Mouse (Mus musculus): Measurements from ENCODE around the gene Dag1. TPM values are rescaled to one million over a fixed set of nuclear protein-coding genes. Genes with fewer than 3 reads are reported as not detected.

The Dag1 gene
- polyA plus RNA-seq, 1 experiment = 66.8 TPM

DNA sequence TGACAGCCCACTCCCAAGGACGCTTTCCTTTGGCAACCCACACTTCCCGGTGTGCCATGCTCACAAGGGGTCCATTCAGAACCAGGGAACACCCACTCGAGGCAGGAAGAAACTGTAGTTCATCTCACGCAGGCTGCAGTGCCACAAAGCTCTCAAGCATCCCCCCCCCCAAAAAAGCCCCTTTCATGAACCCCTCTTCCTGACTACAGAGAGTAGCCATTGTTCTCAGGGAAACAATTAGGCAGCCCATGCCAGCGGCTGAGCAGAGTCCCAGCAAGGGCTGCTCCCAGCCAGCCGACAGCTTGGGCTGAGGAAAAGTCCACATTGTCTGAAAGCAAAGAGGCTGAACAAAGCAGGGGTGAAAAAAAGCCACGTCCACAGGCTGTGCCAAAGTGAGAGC lies 50.7 kb downstream of the Dag1 start:
- no peaks in the 10 kb centered on the region for H3K4me1 ChIP-seq (ENCODE audit: control insufficient read depth, insufficient read depth, low read length)
- H3K4me3 ChIP-seq (ENCODE audit: insufficient read depth, low read depth, low read length) = no peak overlapping the region
- no peaks in the 10 kb centered on the region for H3K27me3 ChIP-seq (replicated peaks; ENCODE audit: control insufficient read depth, insufficient read depth, low read length)
- H3K27ac ChIP-seq (ENCODE audit: insufficient read depth, low read depth, low read length) = no peak overlapping the region
- no peak for TF ChIP-seq POLR2A (IDR thresholded peaks at IDR 0.05; ENCODE audit: low read depth, low read length)
- TF ChIP-seq CTCF (conservative IDR thresholded peaks at IDR 0.05; ENCODE audit: insufficient read depth, insufficient read length, low read depth, low read length) = no peak
- 45% methylated on average over 7 of the region's 7 CpGs for WGBS
- no peak for DNase-seq
- no peaks in the 10 kb centered on the region; the same call in 1 of the 2 replicates for H3K36me3 ChIP-seq (ENCODE audit: control insufficient read depth, insufficient read depth, low read length)

DNA sequence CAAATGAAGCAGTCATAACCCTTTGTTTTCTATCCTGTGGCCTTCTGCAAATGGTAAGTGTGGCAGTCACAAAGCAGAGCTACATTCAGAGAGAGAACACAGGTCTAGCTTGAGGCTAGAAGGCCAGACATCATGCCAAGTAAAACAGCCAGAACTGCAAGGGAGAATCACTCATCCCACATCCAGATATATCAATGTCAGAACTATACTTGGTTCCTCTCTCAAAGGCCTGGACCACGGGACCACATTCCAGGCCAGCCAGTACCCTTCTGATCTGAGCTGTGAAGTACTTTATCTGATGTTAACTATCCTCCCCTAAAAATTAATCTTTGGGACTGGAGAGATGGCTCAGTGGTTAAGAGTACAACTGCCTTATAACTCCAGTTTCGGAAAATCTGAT lies 51.3 kb downstream of the Dag1 start:
- WGBS = 62% methylated on average over 2 of the region's 2 CpGs
- H3K27ac ChIP-seq (ENCODE audit: insufficient read depth, low read depth, low read length) = no peak overlapping the region

GRCm38 (mm10) chr9:108205571-108205901 lies 58.2 kb downstream of the Dag1 start:
- no peak for TF ChIP-seq CTCF (conservative IDR thresholded peaks at IDR 0.05; ENCODE audit: insufficient read depth, insufficient read length, low read depth, low read length)
- TF ChIP-seq POLR2A (IDR thresholded peaks at IDR 0.05; ENCODE audit: low read depth, low read length) = no peak
- peaks cover 2% of the 10 kb centered on the region for H3K36me3 ChIP-seq (ENCODE audit: control insufficient read depth, insufficient read depth, low read length)
- H3K27ac ChIP-seq (ENCODE audit: insufficient read depth, low read depth, low read length) = no peak overlapping the region
- DNase-seq = no peak
- H3K4me3 ChIP-seq (ENCODE audit: insufficient read depth, low read depth, low read length) = no peak overlapping the region
- WGBS = 69% methylated on average over 3 of the region's 3 CpGs
- H3K4me1 ChIP-seq (ENCODE audit: control insufficient read depth, insufficient read depth, low read length) = peaks cover 2% of the 10 kb centered on the region; the same call in 1 of the 2 replicates
- H3K27me3 ChIP-seq (replicated peaks; ENCODE audit: control insufficient read depth, insufficient read depth, low read length) = no peaks in the 10 kb centered on the region

More for the DNA sequence above, 51.3 kb downstream of the Dag1 start:
- H3K27me3 ChIP-seq (replicated peaks; ENCODE audit: control insufficient read depth, insufficient read depth, low read length) = no peaks in the 10 kb centered on the region
- DNase-seq = no peak
- no peaks in the 10 kb centered on the region; the same call in 1 of the 2 replicates for H3K36me3 ChIP-seq (ENCODE audit: control insufficient read depth, insufficient read depth, low read length)
- TF ChIP-seq CTCF (conservative IDR thresholded peaks at IDR 0.05; ENCODE audit: insufficient read depth, insufficient read length, low read depth, low read length) (no peak), POLR2A (IDR thresholded peaks at IDR 0.05; ENCODE audit: low read depth, low read length) (no peak)
- H3K4me1 ChIP-seq (ENCODE audit: control insufficient read depth, insufficient read depth, low read length) = no peaks in the 10 kb centered on the region
- no peak overlapping the region for H3K4me3 ChIP-seq (ENCODE audit: insufficient read depth, low read depth, low read length)

- Histone ChIP-seq H3K27me3 (replicated peaks; ENCODE audit: control insufficient read depth, insufficient read depth, low read length) (no peaks in the 10 kb centered on the region), H3K36me3 (ENCODE audit: control insufficient read depth, insufficient read depth, low read length) (peaks cover 2% of the 10 kb centered on the region), H3K27ac (ENCODE audit: insufficient read depth, low read depth, low read length) (no peak overlapping the region), H3K4me3 (ENCODE audit: insufficient read depth, low read depth, low read length) (no peak overlapping the region), H3K4me1 (ENCODE audit: control insufficient read depth, insufficient read depth, low read length) (peaks cover 5% of the 10 kb centered on the region; the same call in 1 of the 2 replicates)
- no peak for TF ChIP-seq POLR2A (IDR thresholded peaks at IDR 0.05; ENCODE audit: low read depth, low read length)
- DNase-seq = no peak
- WGBS = 63% methylated on average over 8 of the region's 8 CpGs
Measured at GRCm38 (mm10) chr9:108204884-108205570, 58.7 kb downstream of the Dag1 start.

DNA sequence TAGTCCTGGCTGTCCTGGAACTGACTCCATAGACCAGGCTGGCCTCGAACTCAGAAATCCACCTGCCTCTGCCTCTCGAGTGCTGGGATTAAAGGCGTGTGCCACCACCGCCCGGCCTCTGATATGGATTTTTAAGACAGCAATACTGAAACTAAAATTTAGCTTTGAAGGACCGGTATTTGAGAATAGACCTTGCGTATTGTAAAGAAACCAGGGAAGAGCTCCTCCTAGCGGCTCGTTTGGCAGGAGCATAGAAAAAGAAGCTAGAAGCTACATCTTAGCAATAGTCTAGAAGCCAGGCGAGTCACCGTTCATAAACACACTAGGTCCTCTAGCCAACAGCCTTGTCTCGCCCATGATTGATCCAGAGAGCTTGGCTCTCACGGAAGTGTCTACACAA lies 60.7 kb downstream of the Dag1 start:
- WGBS = 30% methylated on average over 13 of the region's 13 CpGs
- peak; percentile 79 for DNase-seq
- H3K4me3 ChIP-seq (ENCODE audit: insufficient read depth, low read depth, low read length) = no peak overlapping the region

DNA sequence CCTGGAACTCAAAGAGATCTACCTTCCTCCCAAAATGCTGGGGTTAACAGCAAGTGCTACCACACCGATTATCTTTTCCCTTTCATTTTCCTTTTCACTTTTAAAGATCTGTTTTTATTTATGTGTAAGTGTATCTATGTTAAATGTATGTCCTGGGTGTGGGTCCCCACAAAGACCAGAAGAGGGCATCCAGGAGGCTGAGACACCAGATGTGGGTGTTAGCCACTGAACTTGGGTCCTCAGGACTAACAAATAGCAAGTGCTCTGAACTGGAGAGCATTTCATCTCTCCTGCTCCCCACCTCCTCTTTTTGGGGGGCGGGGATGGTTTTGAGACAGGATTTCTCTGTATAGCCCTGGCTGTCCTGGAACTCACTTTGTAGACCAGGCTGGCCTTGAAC lies 61.6 kb downstream of the Dag1 start:
- Histone ChIP-seq H3K36me3 (ENCODE audit: control insufficient read depth, insufficient read depth, low read length) (peaks cover 2% of the 10 kb centered on the region), H3K4me3 (ENCODE audit: insufficient read depth, low read depth, low read length) (no peak overlapping the region), H3K27ac (ENCODE audit: insufficient read depth, low read depth, low read length) (no peak overlapping the region), H3K27me3 (replicated peaks; ENCODE audit: control insufficient read depth, insufficient read depth, low read length) (no peaks in the 10 kb centered on the region), H3K4me1 (ENCODE audit: control insufficient read depth, insufficient read depth, low read length) (peaks cover 15% of the 10 kb centered on the region)
- TF ChIP-seq POLR2A (IDR thresholded peaks at IDR 0.05; ENCODE audit: low read depth, low read length) = no peak
- TF ChIP-seq CTCF (conservative IDR thresholded peaks at IDR 0.05; ENCODE audit: insufficient read depth, insufficient read length, low read depth, low read length) = no peak; the same call in 1 of the 2 replicates
- DNase-seq = no peak
- WGBS = 97% methylated on average over 2 of the region's 2 CpGs

More for the DNA sequence above, 60.7 kb downstream of the Dag1 start:
- H3K27ac ChIP-seq (ENCODE audit: insufficient read depth, low read depth, low read length) = no peak overlapping the region
- TF ChIP-seq CTCF (conservative IDR thresholded peaks at IDR 0.05; ENCODE audit: insufficient read depth, insufficient read length, low read depth, low read length) (peak; percentile 38; the same call in 1 of the 2 replicates), POLR2A (IDR thresholded peaks at IDR 0.05; ENCODE audit: low read depth, low read length) (no peak)
- no peaks in the 10 kb centered on the region for H3K27me3 ChIP-seq (replicated peaks; ENCODE audit: control insufficient read depth, insufficient read depth, low read length)
- peaks cover 15% of the 10 kb centered on the region for H3K4me1 ChIP-seq (ENCODE audit: control insufficient read depth, insufficient read depth, low read length)
- peaks cover 2% of the 10 kb centered on the region for H3K36me3 ChIP-seq (ENCODE audit: control insufficient read depth, insufficient read depth, low read length)

GRCm38 (mm10) chr9:108201160-108201559 lies 62.6 kb downstream of the Dag1 start:
- peak; percentile 98 for DNase-seq
- TF ChIP-seq POLR2A (IDR thresholded peaks at IDR 0.05; ENCODE audit: low read depth, low read length) (no peak), CTCF (conservative IDR thresholded peaks at IDR 0.05; ENCODE audit: insufficient read depth, insufficient read length, low read depth, low read length) (peak; percentile 64)
- peaks cover 15% of the 10 kb centered on the region for H3K4me1 ChIP-seq (ENCODE audit: control insufficient read depth, insufficient read depth, low read length)
- H3K27me3 ChIP-seq (replicated peaks; ENCODE audit: control insufficient read depth, insufficient read depth, low read length) = no peaks in the 10 kb centered on the region
- no peak overlapping the region for H3K4me3 ChIP-seq (ENCODE audit: insufficient read depth, low read depth, low read length)
- H3K27ac ChIP-seq (ENCODE audit: insufficient read depth, low read depth, low read length) = no peak overlapping the region
- H3K36me3 ChIP-seq (ENCODE audit: control insufficient read depth, insufficient read depth, low read length) = no peaks in the 10 kb centered on the region
- WGBS = 1% methylated on average over 13 of the region's 13 CpGs
